Mouse (Mus musculus): ENCODE results near the gene Teddm1a. TPM values are rescaled to one million over a fixed set of nuclear protein-coding genes. Genes with fewer than 3 reads are reported as not detected.

Teddm1a gene
- polyA plus RNA-seq, 1 experiment from 2014 or later = not detected

- no peak overlapping the region for H3K9ac ChIP-seq (replicated peaks)
- ATAC-seq (ENCODE audit: insufficient number of reproducible peaks, insufficient read depth, low FRiP score, low TSS enrichment, low read depth) = no peak
- no peaks in the 10 kb centered on the region for H3K9me3 ChIP-seq
- H3K27me3 ChIP-seq = no peaks in the 10 kb centered on the region
- WGBS = 95% methylated on average over 3 of the region's 3 CpGs
- no peak overlapping the region for H3K27ac ChIP-seq
- H3K4me3 ChIP-seq (replicated peaks) = no peak overlapping the region
- H3K36me3 ChIP-seq = peaks cover 82% of the 10 kb centered on the region
- no peak overlapping the region for H3K4me2 ChIP-seq
- H3K4me1 ChIP-seq (replicated peaks) = peaks cover 16% of the 10 kb centered on the region
Observed at GRCm38 (mm10) chr1:153905884-153906283, 14.3 kb downstream of the Teddm1a start.

GRCm38 (mm10) chr1:153908208-153908607 is 16.7 kb downstream of the Teddm1a start:
- H3K27ac ChIP-seq = no peak overlapping the region
- no peaks in the 10 kb centered on the region for H3K27me3 ChIP-seq
- no peak overlapping the region for H3K9ac ChIP-seq (replicated peaks)
- no peak overlapping the region for H3K4me2 ChIP-seq
- H3K36me3 ChIP-seq = peaks cover 83% of the 10 kb centered on the region
- ATAC-seq (ENCODE audit: insufficient number of reproducible peaks, insufficient read depth, low FRiP score, low TSS enrichment, low read depth) = no peak
- 88% methylated on average over 6 of the region's 6 CpGs for WGBS
- H3K4me1 ChIP-seq (replicated peaks) = peaks cover under 1% of the 10 kb centered on the region; the same call in 1 of the 2 replicates
- H3K9me3 ChIP-seq = no peaks in the 10 kb centered on the region
- no peak overlapping the region for H3K4me3 ChIP-seq (replicated peaks)

- peaks cover 78% of the 10 kb centered on the region for H3K36me3 ChIP-seq
- H3K27me3 ChIP-seq = no peaks in the 10 kb centered on the region
- no peaks in the 10 kb centered on the region for H3K4me1 ChIP-seq (replicated peaks)
- H3K27ac ChIP-seq = no peak overlapping the region
- H3K4me3 ChIP-seq (replicated peaks) = no peak overlapping the region
- no peaks in the 10 kb centered on the region for H3K9me3 ChIP-seq
- ATAC-seq (ENCODE audit: insufficient number of reproducible peaks, insufficient read depth, low FRiP score, low TSS enrichment, low read depth) = no peak
- H3K9ac ChIP-seq (replicated peaks) = no peak overlapping the region
- H3K4me2 ChIP-seq = no peak overlapping the region
- WGBS = 90% methylated on average over 4 of the region's 4 CpGs
Observed at GRCm38 (mm10) chr1:153908741-153909140, 17.2 kb downstream of the Teddm1a start.

GRCm38 (mm10) chr1:153909213-153909962 is 17.8 kb downstream of the Teddm1a start:
- no peaks in the 10 kb centered on the region for H3K4me1 ChIP-seq (replicated peaks)
- H3K4me2 ChIP-seq = no peak overlapping the region
- H3K4me3 ChIP-seq (replicated peaks) = no peak overlapping the region
- peaks cover 71% of the 10 kb centered on the region for H3K36me3 ChIP-seq
- H3K9me3 ChIP-seq = no peaks in the 10 kb centered on the region
- H3K27ac ChIP-seq = no peak overlapping the region
- WGBS = 89% methylated on average over 10 of the region's 10 CpGs
- no peaks in the 10 kb centered on the region for H3K27me3 ChIP-seq
- ATAC-seq (ENCODE audit: insufficient number of reproducible peaks, insufficient read depth, low FRiP score, low TSS enrichment, low read depth) = no peak
- no peak overlapping the region for H3K9ac ChIP-seq (replicated peaks)

GRCm38 (mm10) chr1:153909963-153910291 is 18.4 kb downstream of the Teddm1a start:
- WGBS = 90% methylated on average over 9 of the region's 9 CpGs
- Histone ChIP-seq H3K27ac (no peak overlapping the region), H3K4me2 (no peak overlapping the region), H3K4me3 (replicated peaks) (no peak overlapping the region), H3K4me1 (replicated peaks) (no peaks in the 10 kb centered on the region), H3K27me3 (no peaks in the 10 kb centered on the region), H3K9ac (replicated peaks) (no peak overlapping the region), H3K36me3 (peaks cover 66% of the 10 kb centered on the region), H3K9me3 (no peaks in the 10 kb centered on the region)
- ATAC-seq (ENCODE audit: insufficient number of reproducible peaks, insufficient read depth, low FRiP score, low TSS enrichment, low read depth) = no peak

GRCm38 (mm10) chr1:153910423-153910822 is 18.9 kb downstream of the Teddm1a start:
- H3K4me1 ChIP-seq (replicated peaks) = no peaks in the 10 kb centered on the region
- 90% methylated on average over 5 of the region's 5 CpGs for WGBS
- no peak overlapping the region for H3K4me3 ChIP-seq (replicated peaks)
- H3K27ac ChIP-seq = no peak overlapping the region
- H3K27me3 ChIP-seq = no peaks in the 10 kb centered on the region
- no peak overlapping the region for H3K9ac ChIP-seq (replicated peaks)
- H3K4me2 ChIP-seq = no peak overlapping the region
- peaks cover 61% of the 10 kb centered on the region for H3K36me3 ChIP-seq
- no peaks in the 10 kb centered on the region for H3K9me3 ChIP-seq
- ATAC-seq (ENCODE audit: insufficient number of reproducible peaks, insufficient read depth, low FRiP score, low TSS enrichment, low read depth) = no peak

- H3K4me1 ChIP-seq (replicated peaks) = no peaks in the 10 kb centered on the region
- H3K27me3 ChIP-seq = no peaks in the 10 kb centered on the region
- no peak overlapping the region for H3K27ac ChIP-seq
- no peak overlapping the region for H3K4me2 ChIP-seq
- no peak overlapping the region for H3K9ac ChIP-seq (replicated peaks)
- H3K4me3 ChIP-seq (replicated peaks) = no peak overlapping the region
- H3K36me3 ChIP-seq = peaks cover 52% of the 10 kb centered on the region
- no peaks in the 10 kb centered on the region for H3K9me3 ChIP-seq
- 85% methylated on average over 6 of the region's 6 CpGs for WGBS
- no peak for ATAC-seq (ENCODE audit: insufficient number of reproducible peaks, insufficient read depth, low FRiP score, low TSS enrichment, low read depth)
Observed at GRCm38 (mm10) chr1:153911276-153911795, 19.8 kb downstream of the Teddm1a start.

GRCm38 (mm10) chr1:153913869-153914268 is 22.3 kb downstream of the Teddm1a start:
- Histone ChIP-seq H3K27ac (no peak overlapping the region), H3K27me3 (no peaks in the 10 kb centered on the region), H3K4me1 (replicated peaks) (no peaks in the 10 kb centered on the region), H3K36me3 (peaks cover 27% of the 10 kb centered on the region), H3K4me2 (no peak overlapping the region), H3K4me3 (replicated peaks) (no peak overlapping the region), H3K9me3 (no peaks in the 10 kb centered on the region), H3K9ac (replicated peaks) (no peak overlapping the region)
- 90% methylated on average over 3 of the region's 3 CpGs for WGBS
- ATAC-seq (ENCODE audit: insufficient number of reproducible peaks, insufficient read depth, low FRiP score, low TSS enrichment, low read depth) = no peak

- Histone ChIP-seq H3K4me2 (no peak overlapping the region), H3K36me3 (no peaks in the 10 kb centered on the region), H3K9me3 (no peaks in the 10 kb centered on the region), H3K4me1 (replicated peaks) (no peaks in the 10 kb centered on the region), H3K4me3 (replicated peaks) (no peak overlapping the region), H3K27me3 (no peaks in the 10 kb centered on the region), H3K9ac (replicated peaks) (no peak overlapping the region), H3K27ac (no peak overlapping the region)
- no peak for ATAC-seq (ENCODE audit: insufficient number of reproducible peaks, insufficient read depth, low FRiP score, low TSS enrichment, low read depth)
- WGBS = 90% methylated on average over 3 of the region's 3 CpGs
Observed at GRCm38 (mm10) chr1:153918521-153919206, 27.1 kb downstream of the Teddm1a start.

GRCm38 (mm10) chr1:153921642-153922041 is 30.1 kb downstream of the Teddm1a start:
- Histone ChIP-seq H3K27me3 (no peaks in the 10 kb centered on the region), H3K27ac (no peak overlapping the region)
- ATAC-seq (ENCODE audit: insufficient number of reproducible peaks, insufficient read depth, low FRiP score, low TSS enrichment, low read depth) = no peak

GRCm38 (mm10) chr1:153922571-153923021 is 31.1 kb downstream of the Teddm1a start:
- no peak for ATAC-seq (ENCODE audit: insufficient number of reproducible peaks, insufficient read depth, low FRiP score, low TSS enrichment, low read depth)

More at GRCm38 (mm10) chr1:153921642-153922041, 30.1 kb downstream of the Teddm1a start:
- no peaks in the 10 kb centered on the region for H3K36me3 ChIP-seq
- 89% methylated on average over 3 of the region's 3 CpGs for WGBS
- no peak overlapping the region for H3K9ac ChIP-seq (replicated peaks)
- no peak overlapping the region for H3K4me3 ChIP-seq (replicated peaks)
- no peaks in the 10 kb centered on the region for H3K9me3 ChIP-seq
- H3K4me1 ChIP-seq (replicated peaks) = no peaks in the 10 kb centered on the region
- no peak overlapping the region for H3K4me2 ChIP-seq

More at GRCm38 (mm10) chr1:153922571-153923021, 31.1 kb downstream of the Teddm1a start:
- Histone ChIP-seq H3K27me3 (no peaks in the 10 kb centered on the region), H3K36me3 (no peaks in the 10 kb centered on the region), H3K4me1 (replicated peaks) (no peaks in the 10 kb centered on the region), H3K9me3 (no peaks in the 10 kb centered on the region), H3K4me3 (replicated peaks) (no peak overlapping the region), H3K9ac (replicated peaks) (no peak overlapping the region), H3K27ac (no peak overlapping the region), H3K4me2 (no peak overlapping the region)
- WGBS = 35% methylated on average over 5 of the region's 5 CpGs

Data from limb, embryonic 12.5 days (tissue).